Mouse (Mus musculus) megakaryocyte progenitor cell, adult 5-6 weeks (primary cell): ENCODE measurements around the gene Vcan. TPM values are rescaled to one million over a fixed set of nuclear protein-coding genes. Genes with fewer than 3 reads are reported as not detected.
"Not testable (repeated sequence)": the region's sequence is repeated elsewhere in the genome, so short reads cannot be mapped to it uniquely, and the experiment has no call there.

Experiments used
- ATAC-seq: replicated peaks from 2 replicates; pipeline ENCODE4 v1.8.0; 2016; ENCODE audit warnings: mild to moderate bottlenecking, moderate TSS enrichment, inconsistent platforms; ENCODE audit not compliant: poor library complexity
- total RNA-seq, 2 experiments: library from RNA; stranded (forward) in 1 of 2; stranded (reverse) in 1 of 2; fragments of 157-497, 149-512 nt in 1 of 2; fragments of 200-1000 nt in 1 of 2; gene quantifications; 2 replicates each; pipeline versions ENCODE4 v1.2.3 to v1.2.4; 2015 to 2017

Gene Vcan
- total RNA-seq (2015), result 0.68 and 1.2 TPM in 2 replicates
- total RNA-seq (2017), result 0.29 and 0.30 TPM in 2 replicates

DNA sequence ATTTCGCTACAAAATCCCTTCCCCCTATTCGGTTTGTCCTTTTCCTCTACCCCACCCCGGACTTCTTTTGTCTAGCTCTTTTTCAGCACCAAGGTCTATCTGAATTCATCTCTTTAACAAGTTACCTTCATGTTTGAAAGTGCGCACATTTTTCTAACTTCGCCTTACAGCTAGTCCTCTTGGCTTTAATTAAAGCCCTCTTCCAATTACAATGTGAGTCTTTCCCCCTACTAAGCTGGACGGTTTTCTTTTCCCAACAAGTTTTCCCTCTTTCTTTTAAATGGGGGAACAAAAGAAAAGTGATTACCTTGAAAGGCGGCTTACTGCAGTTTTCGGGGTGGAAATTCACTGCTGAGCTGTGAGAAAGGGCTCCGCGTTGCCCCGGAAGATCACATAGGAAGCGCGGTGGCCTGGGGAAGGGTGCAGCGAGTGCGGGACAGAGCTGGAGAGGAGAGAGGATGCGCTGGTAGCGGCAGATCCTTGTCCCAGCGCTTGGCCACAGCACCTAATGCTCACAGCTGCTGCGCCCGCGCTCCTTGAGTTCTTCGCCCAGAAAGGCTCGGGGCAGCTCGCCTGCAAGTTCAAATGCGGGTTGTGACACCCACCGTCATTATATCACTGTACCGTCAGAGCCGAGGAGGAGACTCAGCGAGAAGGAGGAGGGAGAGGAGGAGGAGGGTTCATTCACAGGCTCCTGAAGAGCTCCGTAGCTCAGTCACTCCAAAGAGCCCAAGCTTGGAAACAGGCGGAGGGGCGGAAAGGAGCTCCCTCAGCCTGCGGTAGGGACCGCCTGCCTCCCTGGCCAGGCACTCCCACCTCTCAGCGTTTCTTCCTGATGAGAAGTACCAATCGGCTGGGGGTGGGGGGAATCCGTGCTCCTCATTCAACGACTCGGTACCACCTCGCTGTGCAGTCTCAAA lies at the start of gene Vcan:
TSS of gene Vcan (minus strand) at position 744 of the 920 bp plus-strand sequence.
- 0 out of 2 replicates have a peak, but pooled peaks have one; percentile 5 for ATAC-seq

DNA sequence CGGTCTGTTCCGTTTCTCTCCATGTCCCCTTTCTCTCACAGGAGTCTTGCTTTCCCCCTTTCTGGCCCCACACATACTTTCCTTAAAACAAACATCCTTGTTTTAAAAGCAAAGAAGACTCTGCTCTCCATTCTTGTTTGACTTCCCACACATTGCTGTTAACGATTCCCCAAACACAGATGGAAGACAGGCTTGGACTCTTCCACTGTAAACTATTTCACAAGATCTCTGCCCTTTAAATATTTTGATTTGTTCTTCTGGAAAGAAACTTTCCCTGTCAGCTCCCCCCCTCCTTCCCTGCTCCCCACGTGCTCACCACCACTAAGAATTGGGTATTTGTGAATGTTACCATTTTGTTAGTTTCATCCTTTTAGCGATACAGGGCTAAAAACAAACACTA lies 49.2 kb upstream of the Vcan start:
- ATAC-seq, result no peak

DNA sequence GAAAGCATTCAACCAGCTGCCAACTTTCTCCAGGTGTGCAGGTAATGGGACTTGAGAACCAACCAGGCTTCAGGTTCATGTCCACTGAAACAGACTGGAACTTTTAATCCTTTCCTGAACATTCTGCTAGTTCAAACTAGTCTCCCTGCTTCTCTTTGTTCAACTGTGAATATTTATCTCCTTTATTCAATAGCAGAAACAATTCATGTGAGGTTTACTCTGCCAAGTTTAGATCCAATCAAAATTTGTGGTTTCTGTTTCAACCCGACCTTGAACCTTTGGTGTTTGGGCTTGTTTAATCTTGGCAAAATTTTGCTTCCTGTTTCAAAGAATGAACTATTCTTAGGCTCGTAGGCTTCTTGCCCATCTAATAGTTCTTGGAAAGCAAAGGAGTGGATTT lies 40.6 kb upstream of the Vcan start:
- ATAC-seq, result no peak

DNA sequence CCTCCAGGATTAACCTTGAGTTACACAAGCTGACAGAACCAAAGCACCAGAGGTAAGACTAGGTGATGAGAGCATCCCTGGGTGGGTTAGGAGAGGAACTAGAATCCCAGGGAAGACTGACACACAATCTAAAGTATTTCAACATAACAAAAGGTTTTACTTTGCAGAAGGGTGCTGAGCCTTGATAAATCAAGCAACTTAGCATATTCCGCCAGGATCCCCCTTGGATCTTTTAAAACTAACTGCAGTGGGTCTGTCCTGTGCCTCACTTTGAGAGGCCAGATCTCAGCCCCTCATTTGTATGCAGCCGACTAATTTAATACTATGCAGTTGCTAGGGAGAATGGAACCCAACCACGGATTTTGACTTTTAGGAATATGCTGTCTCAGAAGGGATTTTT lies 38.0 kb upstream of the Vcan start:
- ATAC-seq, result no peak

DNA sequence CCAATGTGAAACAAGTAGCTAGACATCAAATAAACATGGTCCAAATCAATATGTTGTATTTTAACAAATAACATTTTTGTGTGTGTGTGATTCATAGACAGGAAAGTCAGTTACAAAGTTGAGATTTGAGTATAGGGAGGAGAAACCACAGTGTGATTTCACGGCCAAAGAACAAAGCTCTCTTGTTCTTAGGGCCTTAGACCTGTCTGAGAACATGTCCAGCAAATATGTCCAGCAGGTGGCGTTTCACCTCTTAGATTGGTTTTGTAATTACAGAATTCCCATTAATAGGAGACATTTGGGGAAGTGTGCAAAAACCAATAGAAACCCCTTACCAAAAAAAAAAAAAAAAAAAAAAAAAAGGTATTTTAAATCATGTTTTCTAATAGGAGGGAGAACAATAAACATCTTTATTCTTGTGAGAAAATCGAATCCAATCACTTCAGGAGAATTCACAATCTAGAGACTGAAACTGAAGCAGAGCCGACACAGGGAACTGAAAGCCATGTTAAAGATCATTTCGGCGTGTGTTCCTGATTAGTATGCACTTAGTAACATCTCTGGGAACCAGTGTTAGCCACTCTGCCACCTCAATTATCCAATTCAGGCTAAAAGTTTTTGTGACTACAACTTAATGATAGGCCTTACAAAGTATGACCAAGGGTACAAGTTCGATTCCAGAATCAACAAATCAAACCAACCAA lies 37.1 kb upstream of the Vcan start:
- peak; percentile 82 for ATAC-seq

DNA sequence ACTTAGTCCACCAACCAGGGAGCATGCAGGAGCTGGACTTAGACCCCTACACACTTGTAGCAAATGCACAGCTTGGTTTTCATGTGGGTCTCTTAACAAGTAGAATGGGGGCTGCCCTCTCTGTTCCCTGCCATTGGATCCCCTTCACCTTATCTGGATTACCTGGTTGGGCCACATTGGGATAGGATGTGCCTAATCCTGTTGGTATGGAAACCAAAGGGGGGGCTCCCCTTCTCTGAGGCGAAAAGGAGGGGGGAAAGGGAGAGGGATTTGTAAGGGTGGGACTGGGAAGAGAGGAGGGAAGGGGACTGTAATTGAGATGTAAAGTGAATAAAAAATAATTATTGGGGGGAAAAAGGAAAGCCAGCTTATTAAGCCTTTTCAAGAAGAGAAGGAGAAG lies 35.5 kb upstream of the Vcan start:
- no peak for ATAC-seq

DNA sequence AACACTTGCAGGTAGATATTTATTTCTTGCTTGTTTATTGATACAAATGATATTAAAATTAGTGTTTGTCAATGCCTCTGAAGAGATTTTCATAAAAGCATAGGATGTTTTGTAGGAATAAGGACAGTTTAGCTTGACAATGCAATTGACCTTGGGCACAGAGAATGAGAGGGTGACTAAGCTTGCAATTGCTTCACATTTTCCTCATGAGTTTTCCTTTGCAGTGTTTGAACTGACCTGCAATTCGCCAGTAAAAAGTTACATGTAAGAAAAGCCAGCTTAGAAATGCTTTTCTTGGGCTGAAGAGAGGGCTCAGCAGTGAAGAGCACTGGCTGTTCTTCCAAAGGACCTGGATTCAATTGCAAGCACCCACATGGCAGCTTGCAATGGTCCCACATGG lies 34.8 kb upstream of the Vcan start:
- ATAC-seq, result no peak

DNA sequence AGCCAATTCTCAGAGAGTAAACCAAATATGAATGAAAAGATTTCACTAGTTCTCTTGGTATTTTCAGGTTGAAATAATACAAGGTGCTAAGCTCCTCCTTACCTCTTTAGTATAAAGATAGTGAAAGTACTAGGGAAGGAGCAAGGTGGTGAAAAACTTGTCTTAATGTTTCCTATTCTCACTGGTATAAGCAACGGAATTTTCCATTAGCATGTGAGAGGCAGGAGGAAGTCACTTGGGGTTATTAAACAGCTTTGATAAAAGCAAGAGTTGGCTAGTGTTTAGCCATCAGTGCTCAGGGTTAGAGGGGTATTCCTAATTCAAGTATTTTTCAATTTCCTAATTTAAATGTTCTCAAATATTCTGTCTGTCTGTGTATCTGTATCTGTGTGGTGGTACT lies 24.2 kb upstream of the Vcan start:
- ATAC-seq, result peak; percentile 41; the same call in 1 of the 2 replicates

DNA sequence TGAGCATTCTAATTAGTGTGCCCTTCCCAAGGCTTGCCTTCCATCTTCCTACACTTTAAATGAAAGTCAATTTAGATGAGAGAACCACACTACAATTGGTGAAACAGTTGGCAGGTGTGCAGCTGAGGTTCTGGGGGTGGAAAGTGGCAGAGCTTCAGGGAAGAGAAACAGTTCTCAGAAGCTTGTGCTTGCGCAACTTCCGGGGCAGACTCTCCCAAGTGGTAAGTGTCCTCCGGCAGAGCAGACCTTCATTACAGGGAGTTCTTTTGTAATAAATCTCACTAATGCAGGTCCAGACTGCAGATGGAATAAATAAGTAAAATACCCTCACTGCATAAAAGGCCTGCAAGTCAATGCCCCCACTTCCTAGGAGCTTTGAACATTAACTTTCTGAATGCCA lies 23.7 kb upstream of the Vcan start:
- peak; percentile 100 for ATAC-seq

DNA sequence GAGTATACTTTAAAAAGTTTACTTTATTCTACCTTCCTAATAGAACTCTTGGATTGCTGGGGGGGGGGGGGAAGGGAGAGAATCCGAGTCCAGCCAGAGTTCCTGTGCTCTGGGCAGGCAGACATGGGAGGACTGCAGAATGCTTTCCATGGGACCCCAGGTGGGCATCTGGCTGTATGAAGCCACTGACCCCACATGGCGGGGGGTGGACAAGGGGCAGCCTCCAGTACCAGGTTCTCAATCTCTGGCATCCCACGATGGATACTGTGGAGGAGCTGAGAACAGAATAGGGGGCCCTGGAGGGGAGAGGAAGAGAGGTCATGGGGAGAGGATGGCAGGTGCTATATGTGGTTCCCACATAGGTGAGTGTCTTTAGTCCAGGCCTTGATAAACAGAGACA lies 20.0 kb upstream of the Vcan start:
- no peak for ATAC-seq

DNA sequence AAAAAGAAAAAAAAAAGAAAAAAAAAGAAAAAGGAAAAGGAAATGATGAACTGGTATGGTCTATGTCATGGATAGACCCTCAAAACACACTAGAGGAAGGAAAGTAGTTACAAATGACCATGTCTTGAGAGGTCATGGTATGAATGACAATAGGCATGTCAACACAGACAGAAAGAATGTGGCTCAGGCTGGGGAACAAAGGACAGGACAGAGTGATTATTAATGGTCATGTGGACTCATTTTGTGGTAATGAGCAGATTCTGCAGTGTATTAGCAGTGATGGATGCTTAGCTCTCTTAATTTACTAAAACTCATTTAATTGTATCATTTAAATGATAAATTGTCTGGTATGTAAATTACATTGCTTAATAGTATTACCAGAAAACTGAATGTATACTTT lies 14.0 kb upstream of the Vcan start:
- no peak for ATAC-seq

DNA sequence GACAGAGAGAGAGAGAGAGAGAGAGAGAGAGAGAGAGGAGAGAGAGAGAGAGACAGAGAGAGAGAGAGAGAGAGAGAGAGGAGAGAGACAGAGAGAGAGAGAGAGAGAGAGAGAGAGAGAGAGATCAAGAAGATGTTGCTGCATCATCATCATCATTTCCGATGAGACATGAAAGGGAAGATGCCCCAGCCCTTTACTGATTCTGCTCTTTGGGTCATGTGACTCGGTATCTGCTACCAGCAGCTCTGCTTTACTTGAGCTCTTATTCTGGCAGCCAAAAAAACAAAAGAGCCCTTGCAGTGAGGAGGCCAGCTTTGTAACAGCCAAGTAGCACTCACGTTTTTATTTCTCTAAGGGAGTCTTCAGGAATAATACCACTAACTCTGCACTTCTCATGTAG lies 8.3 kb upstream of the Vcan start:
- not testable (repeated sequence) for ATAC-seq

DNA sequence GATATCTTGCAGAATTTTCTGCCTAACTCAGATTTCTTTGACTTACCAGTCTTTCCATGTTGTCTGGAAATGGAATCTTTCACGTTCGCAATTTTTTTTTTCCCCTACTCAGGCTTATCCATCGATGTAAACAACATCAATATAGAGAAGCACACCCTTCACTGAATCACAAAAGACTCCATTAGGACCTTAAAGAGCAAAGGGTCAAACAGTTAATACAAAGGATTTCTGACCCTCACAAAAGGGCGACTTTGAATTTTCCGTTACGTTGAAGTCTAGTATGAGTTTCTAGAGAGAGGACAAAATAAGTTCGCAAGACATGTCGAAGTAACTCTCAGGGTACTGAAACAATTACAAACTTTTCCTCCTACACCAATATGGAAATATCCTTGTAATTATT lies 892 bp upstream of the Vcan start:
- ATAC-seq, result no peak

DNA sequence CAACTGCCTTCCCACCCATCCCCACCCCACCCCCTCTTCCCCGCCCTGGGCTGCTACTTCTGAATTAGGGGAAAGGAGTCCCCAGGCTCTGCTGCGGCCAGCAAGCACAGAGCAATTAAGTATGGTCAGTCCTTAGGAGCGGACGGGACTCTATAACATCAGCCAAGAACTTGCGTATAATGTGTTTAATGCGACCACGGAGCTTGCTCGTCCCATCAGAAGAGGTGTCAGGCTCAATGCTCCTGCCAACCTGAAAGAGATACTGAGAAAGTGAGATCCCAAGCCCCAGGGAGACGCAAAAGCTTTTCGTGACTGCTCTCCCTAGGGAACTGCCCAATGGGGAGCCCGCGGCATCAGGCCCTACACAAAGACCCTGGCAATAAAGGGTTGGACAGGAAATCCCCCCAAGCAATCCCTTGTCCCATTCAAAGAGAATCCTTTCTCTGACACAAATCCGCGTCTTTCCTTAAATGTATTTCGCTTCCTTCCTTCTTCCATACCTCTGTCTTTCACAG lies 434 bp upstream of the Vcan start:
- ATAC-seq, result no peak

DNA sequence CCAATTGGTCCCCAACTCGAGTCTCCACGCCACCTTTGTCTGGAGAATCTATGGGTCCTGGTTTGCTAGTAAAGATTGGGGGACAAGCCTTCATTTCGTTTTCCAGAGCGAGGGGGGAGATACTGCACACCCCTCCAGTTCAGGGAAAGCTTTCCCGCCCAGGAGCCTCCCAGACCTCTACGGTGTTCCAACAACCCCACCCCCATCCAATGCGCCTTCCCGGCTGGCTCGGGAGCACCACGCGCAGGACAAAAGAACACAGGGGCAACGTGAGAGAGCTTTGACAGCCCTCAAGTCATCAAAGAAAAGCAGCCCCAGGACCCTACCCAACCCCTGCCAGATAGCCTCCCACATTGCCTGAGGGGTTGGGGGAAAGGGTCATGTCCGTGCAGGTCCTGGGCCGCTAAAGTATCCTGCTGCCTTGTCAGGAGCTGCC lies 1.2 kb downstream of the Vcan start:
- no peak for ATAC-seq

DNA sequence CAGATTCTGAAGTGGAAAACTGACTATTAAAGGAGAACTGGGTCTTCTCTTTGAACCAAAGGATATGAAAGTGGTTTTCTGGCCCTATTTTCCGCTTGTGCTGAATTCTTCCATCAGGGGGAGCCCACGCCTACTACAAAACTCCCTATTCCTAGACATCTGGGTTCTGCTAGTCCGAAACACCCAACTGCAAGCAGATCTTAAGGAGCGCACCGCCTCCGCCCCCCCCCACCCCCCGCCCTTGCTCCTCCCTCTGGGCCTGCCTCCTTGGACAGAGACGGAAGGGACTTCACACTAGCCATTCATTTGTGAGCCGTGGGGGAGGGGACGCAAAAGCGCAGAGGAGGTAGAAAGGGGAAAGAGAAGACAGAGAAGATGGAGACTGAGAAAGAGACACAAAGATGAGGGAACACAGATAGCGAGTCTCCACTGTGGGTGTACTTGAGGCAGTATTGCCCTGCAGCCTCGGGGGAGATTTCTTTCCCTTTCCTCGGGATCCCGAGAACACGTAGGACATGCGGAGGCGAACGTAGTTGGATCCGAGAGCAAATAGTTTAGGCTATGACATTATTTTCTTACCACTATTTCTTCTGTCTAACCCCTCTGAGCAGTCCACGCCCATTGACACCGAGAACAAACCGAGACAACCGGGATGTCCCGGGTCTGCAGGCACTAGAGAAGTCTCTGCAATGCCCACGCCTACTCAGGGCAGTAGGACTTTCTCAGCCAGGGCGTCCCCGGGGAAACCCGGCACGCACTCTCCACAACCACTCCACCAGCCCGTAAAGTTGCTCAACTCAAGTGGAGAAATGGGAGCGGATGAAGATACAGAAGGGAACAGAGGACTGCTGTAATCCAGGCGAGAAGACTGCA lies 1.8 kb downstream of the Vcan start:
- peak; percentile 64 for ATAC-seq

DNA sequence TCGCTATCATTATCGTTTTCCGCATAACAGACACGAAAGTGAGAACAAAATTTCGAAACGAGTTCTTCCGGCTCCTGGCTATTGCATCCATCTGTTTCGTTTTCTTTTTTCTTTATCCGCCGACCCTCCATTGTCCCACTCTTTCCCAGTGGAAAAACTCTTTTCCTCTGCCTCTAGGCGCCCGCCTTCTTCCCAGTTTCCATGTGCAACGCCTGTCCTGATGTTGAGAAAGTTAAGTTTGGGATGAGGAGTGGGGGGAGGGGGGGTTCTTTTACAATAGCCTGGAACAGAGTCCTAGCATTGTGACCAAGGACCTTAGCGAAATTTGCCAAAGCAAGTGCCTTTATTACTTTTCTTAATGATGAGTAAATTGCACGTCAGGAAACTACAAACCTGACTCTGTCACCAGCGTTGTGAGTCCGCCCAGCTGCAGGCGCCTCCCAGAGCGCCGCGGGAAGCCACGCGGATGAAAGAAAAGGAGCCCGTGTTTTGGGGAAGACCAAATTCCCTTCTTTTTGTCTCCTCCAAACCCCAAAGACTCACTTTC lies 2.5 kb downstream of the Vcan start:
- ATAC-seq, result peak; percentile 12

DNA sequence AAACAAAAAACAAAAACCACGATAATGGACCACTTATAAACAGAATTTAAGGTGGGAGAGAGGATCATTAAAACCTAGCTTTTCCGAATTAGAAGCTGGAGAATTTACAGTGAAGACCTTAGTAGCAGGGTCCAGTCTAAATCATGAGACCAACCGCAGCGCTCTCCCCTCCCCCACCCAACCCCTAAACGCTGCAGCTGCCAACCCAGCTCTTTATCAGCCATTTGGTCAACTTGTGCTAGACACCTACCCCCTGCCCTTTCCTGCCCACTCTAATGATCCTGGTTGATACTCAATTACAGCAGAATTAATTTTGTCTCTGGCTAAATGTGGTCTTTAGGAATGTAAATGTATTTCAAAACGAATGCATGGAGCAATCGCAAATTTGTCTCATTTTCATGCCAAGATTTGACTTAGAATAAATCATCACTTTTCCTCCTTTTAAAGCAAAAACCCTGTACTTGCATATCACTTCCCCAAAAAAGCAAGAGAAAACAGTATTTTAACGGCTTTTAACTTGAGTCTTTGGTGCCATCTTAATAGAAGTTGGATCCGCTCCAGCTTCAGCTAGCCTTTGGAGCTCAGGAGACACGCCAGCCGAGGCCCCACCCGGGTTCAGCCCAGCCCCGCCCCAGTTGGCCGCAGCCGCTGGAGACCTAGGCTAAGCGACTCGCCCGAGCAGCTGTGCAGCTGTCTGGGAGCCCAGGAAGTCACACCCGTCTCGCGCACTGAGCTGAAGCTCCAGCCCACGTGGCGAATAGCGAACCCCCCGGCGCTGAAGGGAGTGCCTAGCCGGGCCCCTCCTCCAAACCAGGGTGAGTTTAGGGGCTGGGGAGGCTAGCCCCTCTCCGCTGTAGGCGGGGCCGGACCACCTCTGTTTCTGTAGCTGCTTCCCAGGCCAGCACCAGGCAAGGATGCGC lies 3.3 kb downstream of the Vcan start:
- ATAC-seq, result peak; percentile 65

DNA sequence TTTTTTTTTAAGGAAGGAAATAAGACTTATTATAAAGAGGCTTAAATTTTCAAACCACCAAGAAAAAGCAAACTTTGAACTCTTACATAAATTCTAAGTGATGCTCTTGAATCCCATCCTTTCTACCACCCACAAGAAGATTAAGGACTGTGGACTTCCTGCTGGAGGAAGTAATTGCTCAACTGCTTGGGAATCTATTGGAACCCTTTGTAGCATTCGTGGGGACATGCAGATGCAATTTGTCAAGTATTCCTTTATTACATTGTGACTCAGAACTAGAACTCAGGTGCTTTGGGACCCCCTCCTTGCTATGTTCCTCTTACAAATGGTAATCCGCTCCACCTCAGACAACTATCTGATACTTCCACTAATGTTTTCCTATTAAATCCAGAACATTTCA lies 4.0 kb downstream of the Vcan start:
- ATAC-seq, result no peak

DNA sequence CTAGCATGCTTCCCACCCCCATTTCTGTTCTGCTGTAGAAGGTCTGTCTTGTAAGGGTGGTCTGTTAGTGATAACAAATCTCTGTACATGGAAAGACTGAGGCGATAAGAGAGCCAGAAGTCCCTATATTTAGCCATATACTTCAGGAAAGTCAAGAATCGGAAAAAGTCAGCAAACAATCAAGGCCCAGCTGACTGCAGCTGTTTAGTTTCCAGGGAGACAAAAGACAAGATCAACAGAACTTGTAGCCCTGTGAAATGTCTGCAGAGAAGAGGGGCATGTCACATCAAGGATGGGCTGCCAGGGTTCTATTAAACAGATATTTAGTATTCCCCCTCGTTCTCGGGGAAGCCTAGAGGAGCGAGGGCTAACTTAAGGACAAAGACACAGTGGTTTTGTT lies 7.2 kb downstream of the Vcan start:
- no peak for ATAC-seq
